Mouse (Mus musculus) stomach, postnatal 0 days (tissue): ENCODE measurements at regions not wholly inside any gene's neighbourhood (a gene's known extent, or its start where the extent isn't known, plus 50 kb on each side); places are given as distances from the start of the nearest gene placed in this dataset.

Source experiments
- ATAC-seq: fragments of 200-750 bp; cut with Nextera tagmentation; 2 replicates; pipeline ENCODE4 v1.8.0; 2017; ENCODE audit not compliant: low FRiP score, low TSS enrichment
- DNase-seq: peaks from one replicate; pipeline ENCODE4 v3.0.0-alpha.2; 2016; ENCODE audit warnings: low spot score
- H3K27ac ChIP-seq: fragments of 300-500 bp; sonication (generic); replicated peaks from 2 replicates; pipeline ENCODE4 v1.5.1; 2014; ENCODE audit warnings: mild to moderate bottlenecking, control low read depth
- H3K27me3 ChIP-seq: fragments of 300-500 bp; sonication (generic); 2 replicates; pipeline ENCODE4 v1.6.1; 2014; ENCODE audit warnings: low read length; ENCODE audit not compliant: control insufficient read depth, insufficient read depth
- H3K36me3 ChIP-seq: fragments of 300-500 bp; sonication (generic); 2 replicates; pipeline ENCODE4 v1.6.1; 2014; ENCODE audit warnings: low read length, mixed read lengths; ENCODE audit not compliant: control insufficient read depth, insufficient read depth
- H3K4me1 ChIP-seq: fragments of 300-500 bp; sonication (generic); replicated peaks from 2 replicates; pipeline ENCODE4 v1.6.1; 2014; ENCODE audit warnings: antibody characterized with exemption; ENCODE audit not compliant: control insufficient read depth, insufficient read depth
- H3K4me2 ChIP-seq: fragments of 300-500 bp; sonication (generic); replicated peaks from 2 replicates; pipeline ENCODE4 v1.6.1; 2014; ENCODE audit warnings: low read depth, mild to moderate bottlenecking, control low read depth, moderate library complexity
- H3K4me3 ChIP-seq: fragments of 300-500 bp; sonication (generic); 2 replicates; pipeline ENCODE4 v1.5.1; 2014; ENCODE audit warnings: low read depth, low read length, control low read depth
- H3K9ac ChIP-seq: fragments of 300-500 bp; sonication (generic); 2 replicates; pipeline ENCODE4 v1.6.1; 2014; ENCODE audit warnings: mild to moderate bottlenecking, low read length, control low read depth, mixed read lengths
- H3K9me3 ChIP-seq: fragments of 300-500 bp; sonication (generic); 2 replicates; pipeline ENCODE4 v1.6.1; 2016; ENCODE audit warnings: low read length; ENCODE audit not compliant: control insufficient read depth
- CTCF ChIP-seq: IDR thresholded peaks from 2 replicates; pipeline ENCODE4 v1.5.1; 2016; ENCODE audit warnings: antibody characterized with exemption, low read depth, mild to moderate bottlenecking, moderate library complexity
- EP300 ChIP-seq: optimal IDR thresholded peaks from 2 replicates; pipeline ENCODE3; 2016; ENCODE audit warnings: antibody characterized with exemption
- WGBS: fragments of 180-500 bp; shearing (Covaris S2); extraction: QIAGEN DNeasy Blood & Tissue Kit; methylation state at CpG from one replicate; pipeline ENCODE4 v1.1.7; 2014; 5-methylcytosine and 5-hydroxymethylcytosine counted together

GRCm38 (mm10) chr6:92993647-92994046 lies 50.4 kb upstream of the Adamts9 start:
- H3K4me2 ChIP-seq = no peak overlapping the region
- H3K4me3 ChIP-seq = no peak overlapping the region
- H3K9me3 ChIP-seq = no peaks in the 10 kb centered on the region
- H3K36me3 ChIP-seq = no peaks in the 10 kb centered on the region
- WGBS = 86% methylated on average over 5 of the region's 5 CpGs
- no peak overlapping the region for H3K27ac ChIP-seq
- no peak for DNase-seq
- TF ChIP-seq CTCF (no peak), EP300 (no peak)
- ATAC-seq = no peak
- no peaks in the 10 kb centered on the region for H3K4me1 ChIP-seq
- H3K9ac ChIP-seq = no peak overlapping the region
- no peaks in the 10 kb centered on the region for H3K27me3 ChIP-seq
